Mouse (Mus musculus) E14TG2a.4 (cell line): Measurements from ENCODE around the gene Nhlh2.

Source experiments
- CTCF ChIP-seq: conservative IDR thresholded peaks from 2 replicates; pipeline ENCODE4 v1.5.1; 2014; ENCODE audit warnings: low read length
- NANOG ChIP-seq: IDR thresholded peaks from 2 replicates; pipeline ENCODE4 v1.6.1; 2014; ENCODE audit warnings: borderline replicate concordance, low read length, mixed read lengths
- POU5F1 ChIP-seq: IDR thresholded peaks from 2 replicates; pipeline ENCODE4 v1.6.1; 2014; ENCODE audit warnings: low read length, borderline replicate concordance

DNA sequence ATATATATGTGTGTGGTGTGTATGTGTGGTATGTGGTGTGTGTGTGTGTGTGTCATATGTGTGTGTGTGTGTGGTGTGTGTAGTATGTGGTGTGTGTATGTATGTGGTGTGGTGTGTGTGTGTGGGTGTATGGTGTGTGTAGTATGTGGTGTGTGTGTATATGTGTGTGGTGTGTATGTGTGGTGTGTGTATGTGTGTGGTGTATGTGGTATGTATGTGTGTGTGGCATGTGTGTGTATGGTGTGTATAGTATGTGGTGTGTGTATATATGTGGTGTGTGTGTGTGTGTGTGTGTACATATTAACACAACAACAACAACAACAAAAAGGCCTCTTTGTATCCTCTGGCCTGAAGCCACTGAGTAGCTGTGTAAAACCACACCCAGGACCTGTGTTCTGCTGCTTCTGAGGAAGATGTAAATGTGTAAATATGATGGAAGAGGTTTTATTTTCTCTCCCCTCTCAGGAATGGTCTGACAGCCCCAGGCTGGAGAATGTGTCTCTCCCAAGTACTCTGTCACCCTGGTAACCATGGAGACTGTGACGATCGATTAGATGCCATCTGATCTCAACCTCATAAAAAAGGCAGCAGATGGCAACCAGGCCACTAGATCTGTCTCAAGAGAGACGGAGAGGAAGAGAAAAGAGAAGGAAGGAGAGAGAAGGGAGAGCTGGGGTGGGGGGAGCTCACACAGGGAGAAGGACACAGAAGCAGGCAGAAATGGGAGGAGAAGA is 42.9 kb upstream of the Nhlh2 start:
- TF ChIP-seq CTCF: no peak
- no peak for TF ChIP-seq NANOG
- no peak for TF ChIP-seq POU5F1
